11 mouse cellular contexts compared by ENCODE assay signal in genomic region chr11:105936200-105936599, GRCm38 (mm10). TPM values are rescaled to one million over a fixed set of nuclear protein-coding genes. Genes with fewer than 3 reads are reported as not detected.
DNase-seq lines count a peak whose midpoint lies in the region; ATAC-seq and TF ChIP-seq lines count a peak whose summit lies in the region.
"Had no signal": no experiment of that assay in that cellular context is flagged by ENCODE, and none has a peak within 500 bp of the region (broad histone marks: within the 10 kb centered on the region; RNA-seq: fewer than 3 reads in every experiment).

No protein-coding gene starts in this region.

- 87% methylated on average over 6 of the region's 6 CpGs for WGBS in hindbrain, embryonic 16.5 days
- WGBS in hindbrain, embryonic 12.5 days: 93% methylated on average over 6 of the region's 6 CpGs
- WGBS in liver, postnatal 0 days (ENCODE audit: insufficient replicate concordance): 77% methylated on average over 6 of the region's 6 CpGs

- no peak for TF ChIP-seq EP300 in liver, postnatal 0 days (IDR thresholded peaks at IDR 0.05; ENCODE audit: low read depth)

- peak; percentile 74 for DNase-seq in NIH3T3 (ENCODE audit: low read depth)
- peak; percentile 29 to 51 for DNase-seq in cerebellum, postnatal 25 days
- peak; percentile 62 to 75 for DNase-seq in layer of hippocampus, postnatal 14 days (ENCODE audit: low spot score in 2 of 2)
- DNase-seq in thymus, postnatal 14 days: no peak
- no peak for DNase-seq in liver, postnatal 0 days
- DNase-seq: lung, embryonic 14.5 days had no signal

- no peak overlapping the region for H3K9ac ChIP-seq in hindbrain, embryonic 16.5 days (ENCODE audit: low read depth, low read length)
- H3K9ac ChIP-seq in hindbrain, embryonic 12.5 days: no peak overlapping the region
- no peak overlapping the region for H3K9ac ChIP-seq in liver, postnatal 0 days (replicated peaks)
- H3K9ac ChIP-seq: lung, embryonic 14.5 days had no signal

- H3K27ac ChIP-seq in hindbrain, embryonic 16.5 days (ENCODE audit: low read depth, low read length): no peak overlapping the region
- H3K27ac ChIP-seq in hindbrain, embryonic 12.5 days: no peak overlapping the region
- H3K27ac ChIP-seq in liver, postnatal 0 days (ENCODE audit: low read depth): no peak overlapping the region
- H3K27ac ChIP-seq: kidney, postnatal 0 days had no signal

- no peaks in the 10 kb centered on the region; the same call in 1 of the 2 replicates for H3K4me1 ChIP-seq in hindbrain, embryonic 16.5 days (ENCODE audit: control insufficient read depth, insufficient read depth, low read depth, low read length)
- peaks cover 10% of the 10 kb centered on the region for H3K4me1 ChIP-seq in hindbrain, embryonic 12.5 days
- H3K4me1 ChIP-seq in liver, postnatal 0 days (ENCODE audit: insufficient read depth): no peaks in the 10 kb centered on the region

- 0 out of 2 replicates have a peak, but pooled peaks cover 2% of the 10 kb centered on the region for H3K36me3 ChIP-seq in hindbrain, embryonic 16.5 days (ENCODE audit: control insufficient read depth, insufficient read depth, low read length)
- no peaks in the 10 kb centered on the region for H3K36me3 ChIP-seq in hindbrain, embryonic 12.5 days
- H3K36me3 ChIP-seq in liver, postnatal 0 days (replicated peaks; ENCODE audit: insufficient read depth, low read length): no peaks in the 10 kb centered on the region
- H3K36me3 ChIP-seq: G1E had no signal

- H3K4me3 ChIP-seq in hindbrain, embryonic 16.5 days (ENCODE audit: low read length): no peak overlapping the region
- no peak overlapping the region for H3K4me3 ChIP-seq in hindbrain, embryonic 12.5 days
- no peak overlapping the region for H3K4me3 ChIP-seq in liver, postnatal 0 days (ENCODE audit: low read depth, low read length)

- no peaks in the 10 kb centered on the region for H3K9me3 ChIP-seq in hindbrain, embryonic 16.5 days (ENCODE audit: control insufficient read depth, low read length)
- no peaks in the 10 kb centered on the region for H3K9me3 ChIP-seq in hindbrain, embryonic 12.5 days (replicated peaks)
- no peaks in the 10 kb centered on the region for H3K9me3 ChIP-seq in liver, postnatal 0 days (ENCODE audit: low read length)
- H3K9me3 ChIP-seq: G1E had no signal

- TF ChIP-seq CTCF in liver, postnatal 0 days (IDR thresholded peaks at IDR 0.05; ENCODE audit: low read depth): no peak

- 0 out of 2 replicates have a peak, but pooled peaks have one; percentile 6 for ATAC-seq in hindbrain, embryonic 16.5 days
- ATAC-seq in hindbrain, embryonic 12.5 days (ENCODE audit: low FRiP score): no peak
- no peak for ATAC-seq in liver, postnatal 0 days
- no peak for ATAC-seq in erythroid progenitor cell, adult 5-6 weeks (replicated peaks; ENCODE audit: low FRiP score, poor library complexity, severe bottlenecking)

- no peaks in the 10 kb centered on the region for H3K27me3 ChIP-seq in hindbrain, embryonic 16.5 days (replicated peaks; ENCODE audit: control insufficient read depth, insufficient read depth, low read length)
- H3K27me3 ChIP-seq in hindbrain, embryonic 12.5 days: no peaks in the 10 kb centered on the region
- H3K27me3 ChIP-seq in liver, postnatal 0 days (ENCODE audit: insufficient read depth, low read length): peaks cover 8% of the 10 kb centered on the region; the same call in 1 of the 2 replicates

- no peak overlapping the region for H3K4me2 ChIP-seq in hindbrain, embryonic 16.5 days (ENCODE audit: low read length)
- H3K4me2 ChIP-seq in hindbrain, embryonic 12.5 days (replicated peaks): no peak overlapping the region
- H3K4me2 ChIP-seq in liver, postnatal 0 days (ENCODE audit: low read depth, low read length): no peak overlapping the region
- H3K4me2 ChIP-seq: lung, embryonic 14.5 days had no signal

RNA-seq across cellular contexts. Expression of gene Cyb561, which starts 16.9 kb away (rescaled TPM):
- 63.8 and 65.4 TPM in 2 replicates for polyA plus RNA-seq in hindbrain, embryonic 16.5 days (2015; fragmentation: Nextera tagmentation; extraction: Ambion mirVana)
- 25.6 and 27.0 TPM in 2 replicates for polyA plus RNA-seq in hindbrain, embryonic 12.5 days (2016; fragmentation: Nextera tagmentation; extraction: Ambion mirVana)
- total RNA-seq in layer of hippocampus, postnatal 14 days (2021): 10 to 100 TPM; 31.9 to 34.0 TPM
- polyA plus RNA-seq in liver, postnatal 0 days (2015; fragmentation: Nextera tagmentation; extraction: Ambion mirVana): 0.89 and 0.96 TPM in 2 replicates
- total RNA-seq in erythroid progenitor cell, adult 5-6 weeks (2015; ENCODE audit: low replicate concordance): 3.4 TPM in 1 of 2 replicates, not detected in the other
- 1.5 TPM in 1 of 2 replicates, not detected in the other for total RNA-seq in erythroid progenitor cell, adult 5-6 weeks (2017; ENCODE audit: low replicate concordance)
- polyA plus RNA-seq: G1E had no signal

RNA-seq across cellular contexts. Expression of gene Ace, which starts 31.5 kb away (rescaled TPM):
- 8.6 and 9.9 TPM in 2 replicates for polyA plus RNA-seq in hindbrain, embryonic 16.5 days (2015; fragmentation: Nextera tagmentation; extraction: Ambion mirVana)
- polyA plus RNA-seq in hindbrain, embryonic 12.5 days (2016; fragmentation: Nextera tagmentation; extraction: Ambion mirVana): 1.3 and 1.6 TPM in 2 replicates
- 10 to 100 TPM in 1 of 2 experiments, 1 to 10 TPM in 1; 8.4 to 16.4 TPM for total RNA-seq in layer of hippocampus, postnatal 14 days (2021)
- polyA plus RNA-seq in liver, postnatal 0 days (2015; fragmentation: Nextera tagmentation; extraction: Ambion mirVana): 0.07 and 0.09 TPM in 2 replicates
- total RNA-seq in erythroid progenitor cell, adult 5-6 weeks (2015; ENCODE audit: low replicate concordance): 1.8 and 2.1 TPM in 2 replicates
- total RNA-seq in erythroid progenitor cell, adult 5-6 weeks (2017; ENCODE audit: low replicate concordance): 1.1 and 1.2 TPM in 2 replicates
- total RNA-seq: G1E had no signal
- polyA plus RNA-seq: G1E had no signal

RNA-seq across cellular contexts. Expression of gene Ace3, which starts 58.3 kb away (rescaled TPM):
- polyA plus RNA-seq in hindbrain, embryonic 16.5 days (2015; fragmentation: Nextera tagmentation; extraction: Ambion mirVana): 0.06 TPM in 1 of 2 replicates, not detected in the other
- polyA plus RNA-seq in hindbrain, embryonic 12.5 days (2016; fragmentation: Nextera tagmentation; extraction: Ambion mirVana): not detected in 2 replicates
- not detected for total RNA-seq in layer of hippocampus, postnatal 14 days (2021)
- not detected in 2 replicates for polyA plus RNA-seq in liver, postnatal 0 days (2015; fragmentation: Nextera tagmentation; extraction: Ambion mirVana)
- total RNA-seq in erythroid progenitor cell, adult 5-6 weeks (2015; ENCODE audit: low replicate concordance): not detected in 2 replicates
- total RNA-seq in erythroid progenitor cell, adult 5-6 weeks (2017; ENCODE audit: low replicate concordance): not detected in 2 replicates
- total RNA-seq: G1E had no signal
- polyA plus RNA-seq: G1E; kidney, postnatal 0 days; lung, embryonic 14.5 days had no signal

Comparison
In these comparisons a context has a peak if more than half of its experiments do, and no peak if none do; other contexts are left out.
1. DNase-seq: peak in NIH3T3 (single experiment), cerebellum, postnatal 25 days (2 of 2) and layer of hippocampus, postnatal 14 days (2 of 2); none in thymus, postnatal 14 days (single experiment) and liver, postnatal 0 days (single experiment).
2. RNA of gene Cyb561, which starts 16.9 kb away (polyA plus RNA-seq): 63.8 to 65.4 TPM in hindbrain, embryonic 16.5 days and 25.6 to 27.0 TPM in hindbrain, embryonic 12.5 days; 0.89 to 0.96 TPM in liver, postnatal 0 days; every median in the first group is over 10 times any median in the second.